Mouse (Mus musculus) hindbrain, embryonic 14.5 days (tissue): ENCODE measurements around the gene Serpina5. TPM values are rescaled to one million over a fixed set of nuclear protein-coding genes. Genes with fewer than 3 reads are reported as not detected.
A peak's percentile ranks its signal among the peaks of the same experiment; 100 is the strongest.

Source experiments
- ATAC-seq: fragments of 200-750 bp; cut with Nextera tagmentation; 2 replicates; pipeline ENCODE4 v1.8.0; 2017; ENCODE audit warnings: moderate number of reproducible peaks, mild to moderate bottlenecking, moderate TSS enrichment, moderate library complexity; ENCODE audit not compliant: low FRiP score
- DNase-seq: peaks from one replicate; pipeline ENCODE4 v3.0.0-alpha.2; 2015; ENCODE audit warnings: low spot score
- H3K27ac ChIP-seq: fragments of 300-500 bp; sonication (generic); 2 replicates; pipeline ENCODE4 v1.5.1; 2014; ENCODE audit warnings: mild to moderate bottlenecking, moderate library complexity
- H3K27me3 ChIP-seq: fragments of 300-500 bp; sonication (generic); 2 replicates; pipeline ENCODE4 v1.6.1; 2014; ENCODE audit warnings: mild to moderate bottlenecking, low read length, mixed read lengths; ENCODE audit not compliant: control insufficient read depth, insufficient read depth
- H3K36me3 ChIP-seq: fragments of 300-500 bp; sonication (generic); replicated peaks from 2 replicates; pipeline ENCODE4 v1.6.1; 2014; ENCODE audit not compliant: control insufficient read depth, insufficient read depth
- H3K4me1 ChIP-seq: fragments of 300-500 bp; sonication (generic); replicated peaks from 2 replicates; pipeline ENCODE4 v1.6.1; 2014; ENCODE audit warnings: antibody characterized with exemption, low read length, mixed read lengths; ENCODE audit not compliant: control insufficient read depth, insufficient read depth
- H3K4me2 ChIP-seq: fragments of 300-500 bp; sonication (generic); replicated peaks from 2 replicates; pipeline ENCODE4 v1.6.1; 2014; ENCODE audit warnings: mild to moderate bottlenecking, moderate library complexity
- H3K4me3 ChIP-seq: fragments of 300-500 bp; sonication (generic); replicated peaks from 2 replicates; pipeline ENCODE4 v1.5.1; 2014; ENCODE audit warnings: mild to moderate bottlenecking, low read length
- H3K9ac ChIP-seq: fragments of 300-500 bp; sonication (generic); 2 replicates; pipeline ENCODE4 v1.6.1; 2014
- H3K9me3 ChIP-seq: fragments of 300-500 bp; sonication (generic); 2 replicates; pipeline ENCODE4 v1.6.1; 2016; ENCODE audit warnings: low read length; ENCODE audit not compliant: control insufficient read depth
- WGBS: fragments of 180-500 bp; shearing (Covaris S2); extraction: QIAGEN DNeasy Blood & Tissue Kit; methylation state at CpG from one replicate; pipeline ENCODE4 v1.1.7; 2014; 5-methylcytosine and 5-hydroxymethylcytosine counted together
- polyA plus RNA-seq: library from polyadenylated mRNA; unstranded; fragments of >200 nt; fragmentation: Nextera tagmentation; extraction: Ambion mirVana; gene quantifications from 2 replicates; pipeline ENCODE4 v1.2.1, GENCODE M21; 2014

Gene Serpina5
- not detected in 2 replicates for polyA plus RNA-seq

DNA sequence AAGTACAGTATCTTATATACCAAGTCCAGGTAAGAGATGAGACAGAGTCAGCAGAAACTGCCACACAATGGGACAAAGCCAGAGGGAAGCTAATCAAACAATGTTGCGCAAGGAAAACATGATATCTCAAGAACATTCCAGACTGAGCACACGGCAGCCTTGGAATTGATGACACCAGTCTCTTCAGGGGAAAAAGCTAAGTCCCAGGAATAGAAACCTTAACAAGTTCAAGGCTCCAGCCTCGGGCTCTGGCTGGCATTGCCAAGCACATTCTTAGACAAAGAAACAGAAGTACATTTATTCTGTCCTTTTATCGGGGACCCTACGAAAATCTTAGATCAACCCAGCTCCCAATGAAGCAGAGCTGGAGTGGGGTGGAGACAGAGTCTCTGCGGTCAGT, at the start of gene Serpina5:
Serpina5 (plus strand) TSS at position 346 of the 400 bp plus-strand sequence.
- H3K36me3 ChIP-seq, result no peaks in the 10 kb centered on the region
- no peaks in the 10 kb centered on the region for H3K9me3 ChIP-seq
- no peak within 1 kb of the TSS for H3K4me3 ChIP-seq
- WGBS, result 90% methylated on average over 6 of the region's 6 CpGs
- H3K4me1 ChIP-seq, result no peaks in the 10 kb centered on the region
- no peak for ATAC-seq
- H3K9ac ChIP-seq, result no peak within 1 kb of the TSS
- H3K27me3 ChIP-seq, result no peaks in the 10 kb centered on the region
- no peak within 1 kb of the TSS for H3K27ac ChIP-seq
- H3K4me2 ChIP-seq, result no peak within 1 kb of the TSS
- DNase-seq, result no peak

DNA sequence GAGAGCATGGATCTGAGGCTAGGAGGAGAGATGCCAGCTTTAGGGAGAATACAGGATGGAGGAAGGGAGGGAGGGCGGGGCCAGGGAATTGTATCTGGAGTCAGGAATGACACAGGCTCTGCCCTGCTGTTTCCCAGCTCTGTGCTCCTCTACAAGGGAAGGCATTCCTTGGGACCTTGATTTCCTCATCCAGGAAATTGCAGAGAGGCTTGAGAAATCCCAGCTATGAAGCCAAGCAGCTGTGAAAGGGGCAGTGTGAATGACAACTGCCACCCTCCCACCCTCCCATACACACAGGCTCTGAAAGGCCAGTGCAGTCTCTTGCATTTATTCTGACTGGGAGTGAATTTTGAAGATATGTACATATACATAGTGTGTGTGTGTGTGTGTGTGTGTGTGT, 46.9 kb upstream of the Serpina5 start:
- H3K4me3 ChIP-seq, result no peak overlapping the region
- DNase-seq, result no peak
- no peaks in the 10 kb centered on the region for H3K36me3 ChIP-seq
- no peak overlapping the region for H3K4me2 ChIP-seq
- ATAC-seq, result no peak
- H3K9me3 ChIP-seq, result no peaks in the 10 kb centered on the region
- no peaks in the 10 kb centered on the region for H3K4me1 ChIP-seq
- no peaks in the 10 kb centered on the region for H3K27me3 ChIP-seq
- 100% methylated on average over 1 of the region's 1 CpGs for WGBS
- no peak overlapping the region for H3K27ac ChIP-seq
- no peak overlapping the region for H3K9ac ChIP-seq

- Histone ChIP-seq H3K9ac (no peak overlapping the region), H3K4me3 (no peak overlapping the region), H3K27ac (no peak overlapping the region), H3K4me1 (no peaks in the 10 kb centered on the region), H3K27me3 (no peaks in the 10 kb centered on the region), H3K4me2 (no peak overlapping the region), H3K9me3 (no peaks in the 10 kb centered on the region), H3K36me3 (no peaks in the 10 kb centered on the region)
- DNase-seq (no peak), ATAC-seq (no peak)
- WGBS, result 80% methylated on average over 8 of the region's 8 CpGs
Observed at GRCm38 (mm10) chr12:104055755-104056154, 45.2 kb upstream of the Serpina5 start.

DNA sequence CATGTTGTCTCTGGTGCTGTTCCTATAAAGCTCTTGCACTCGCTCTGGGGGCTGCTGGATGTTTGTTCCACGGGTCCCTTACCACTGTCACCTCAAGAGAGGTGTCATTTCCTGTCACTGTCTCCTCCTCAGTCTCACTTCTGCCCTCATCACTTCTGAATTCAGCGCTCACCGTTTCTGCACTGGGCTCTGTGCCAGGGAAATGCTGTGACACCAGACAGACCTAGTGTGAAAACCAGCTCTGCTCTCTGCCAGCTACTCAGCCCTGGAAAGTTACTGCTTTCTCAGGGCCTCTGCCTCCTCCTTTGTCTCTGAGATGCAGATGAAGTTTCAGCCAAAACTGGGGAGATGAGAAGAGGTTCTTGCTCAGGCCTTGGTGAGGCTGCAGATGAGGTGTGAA, 43.9 kb upstream of the Serpina5 start:
- H3K4me3 ChIP-seq, result no peak overlapping the region
- DNase-seq, result no peak
- H3K27me3 ChIP-seq, result no peaks in the 10 kb centered on the region
- WGBS, result 53% methylated on average over 4 of the region's 4 CpGs
- no peaks in the 10 kb centered on the region for H3K9me3 ChIP-seq
- no peaks in the 10 kb centered on the region for H3K36me3 ChIP-seq
- no peak overlapping the region for H3K9ac ChIP-seq
- ATAC-seq, result no peak
- no peaks in the 10 kb centered on the region for H3K4me1 ChIP-seq
- H3K27ac ChIP-seq, result no peak overlapping the region
- H3K4me2 ChIP-seq, result no peak overlapping the region

DNA sequence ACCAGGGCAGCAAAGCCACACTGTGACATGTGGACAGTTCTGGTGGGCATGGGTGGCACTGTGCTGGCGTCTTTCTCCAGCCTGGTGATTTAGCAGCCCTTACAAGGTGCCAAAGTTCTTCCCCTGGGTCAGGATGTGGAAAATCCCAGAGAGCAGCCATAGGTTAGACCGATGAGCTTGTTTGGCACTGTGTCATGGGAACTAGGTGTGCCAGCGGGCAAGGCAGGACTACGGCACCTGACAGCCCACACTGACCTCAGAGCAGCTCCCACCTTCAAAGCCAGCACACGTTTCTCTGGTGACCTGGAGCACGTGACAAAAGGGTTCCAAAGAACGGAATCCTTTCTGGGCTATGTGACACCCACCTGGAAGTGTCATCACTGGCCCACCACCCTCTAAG, 43.4 kb upstream of the Serpina5 start:
- Histone ChIP-seq H3K27ac (no peak overlapping the region), H3K4me2 (no peak overlapping the region), H3K4me1 (no peaks in the 10 kb centered on the region), H3K9me3 (no peaks in the 10 kb centered on the region), H3K36me3 (no peaks in the 10 kb centered on the region), H3K27me3 (no peaks in the 10 kb centered on the region), H3K9ac (no peak overlapping the region), H3K4me3 (no peak overlapping the region)
- ATAC-seq, result no peak
- DNase-seq, result no peak
- WGBS, result 88% methylated on average over 7 of the region's 7 CpGs

- DNase-seq (no peak), ATAC-seq (no peak)
- no peaks in the 10 kb centered on the region for H3K27me3 ChIP-seq
- H3K4me1 ChIP-seq, result no peaks in the 10 kb centered on the region
- 82% methylated on average over 6 of the region's 6 CpGs for WGBS
- H3K9ac ChIP-seq, result no peak overlapping the region
- H3K9me3 ChIP-seq, result no peaks in the 10 kb centered on the region
- no peak overlapping the region for H3K27ac ChIP-seq
- no peak overlapping the region for H3K4me2 ChIP-seq
- no peaks in the 10 kb centered on the region for H3K36me3 ChIP-seq
- H3K4me3 ChIP-seq, result no peak overlapping the region
Observed at GRCm38 (mm10) chr12:104060126-104060525, 40.8 kb upstream of the Serpina5 start.

DNA sequence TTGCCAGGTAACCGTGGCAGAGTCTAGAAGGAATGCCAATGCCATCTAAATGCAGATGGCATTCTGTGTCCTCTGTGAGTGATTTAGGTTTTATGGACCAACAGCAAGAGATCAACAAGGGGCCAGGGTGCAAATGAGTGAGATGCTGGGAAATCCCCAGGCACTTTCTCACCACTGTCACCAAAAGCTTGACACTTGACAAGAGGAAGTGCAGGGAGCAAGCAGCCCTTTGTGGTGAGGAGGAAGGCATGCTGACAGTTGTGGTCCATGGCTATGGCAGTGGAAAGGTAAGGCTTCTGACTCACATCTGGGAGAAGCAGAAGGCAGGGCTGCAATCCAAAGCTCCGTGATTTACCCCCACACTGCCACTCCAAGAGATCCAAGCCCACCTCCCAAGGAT, 39.1 kb upstream of the Serpina5 start:
- Histone ChIP-seq H3K27me3 (no peaks in the 10 kb centered on the region), H3K9me3 (no peaks in the 10 kb centered on the region), H3K36me3 (no peaks in the 10 kb centered on the region), H3K4me3 (no peak overlapping the region), H3K9ac (no peak overlapping the region), H3K4me1 (no peaks in the 10 kb centered on the region), H3K4me2 (no peak overlapping the region), H3K27ac (no peak overlapping the region)
- ATAC-seq (no peak), DNase-seq (no peak)
- WGBS, result 61% methylated on average over 2 of the region's 2 CpGs

DNA sequence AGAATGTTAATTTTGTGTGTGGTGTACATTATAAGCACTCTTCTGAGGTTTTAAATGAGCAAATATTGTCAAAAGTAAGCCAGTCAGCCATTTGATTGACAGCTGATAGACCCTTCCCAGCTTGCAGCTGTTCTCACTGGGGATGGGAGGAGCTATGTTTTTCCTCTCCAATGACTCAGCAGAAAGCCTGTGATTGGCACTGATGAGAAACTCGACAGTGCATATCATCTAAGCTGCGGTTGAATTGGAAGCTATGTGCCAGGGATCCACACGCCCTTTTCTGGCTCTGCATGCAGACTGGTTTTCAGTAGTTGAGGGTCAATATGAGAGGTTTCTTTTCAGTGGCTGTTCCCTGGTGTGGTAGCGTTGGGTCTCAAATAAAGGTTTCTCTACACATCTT, 36.4 kb upstream of the Serpina5 start:
- WGBS, result 54% methylated on average over 4 of the region's 4 CpGs
- Histone ChIP-seq H3K4me1 (no peaks in the 10 kb centered on the region), H3K4me2 (no peak overlapping the region), H3K36me3 (no peaks in the 10 kb centered on the region), H3K9me3 (no peaks in the 10 kb centered on the region), H3K9ac (no peak overlapping the region), H3K4me3 (no peak overlapping the region), H3K27ac (no peak overlapping the region), H3K27me3 (no peaks in the 10 kb centered on the region)
- ATAC-seq (no peak), DNase-seq (no peak)

DNA sequence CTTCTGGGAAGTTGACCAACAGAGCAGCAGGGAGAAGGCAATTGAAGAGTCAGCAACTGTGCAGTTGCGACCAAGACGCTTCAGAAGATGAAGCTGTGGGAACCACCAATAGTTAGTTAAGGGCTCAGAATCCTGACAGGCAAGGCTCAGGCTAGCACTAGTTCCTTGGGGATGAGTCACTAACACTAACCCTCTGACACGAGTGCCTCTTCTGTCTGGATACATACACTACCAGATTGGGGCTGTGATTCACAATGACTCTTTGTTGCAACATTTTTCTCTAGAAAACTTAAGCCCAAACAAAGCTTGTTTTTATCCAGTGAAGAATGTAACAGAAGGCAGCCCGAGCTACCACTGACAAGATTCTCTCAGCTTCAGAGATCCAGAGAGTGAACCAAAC, 35.9 kb upstream of the Serpina5 start:
- H3K9ac ChIP-seq, result no peak overlapping the region
- H3K36me3 ChIP-seq, result no peaks in the 10 kb centered on the region
- no peaks in the 10 kb centered on the region for H3K9me3 ChIP-seq
- H3K27ac ChIP-seq, result no peak overlapping the region
- no peak for ATAC-seq
- no peak overlapping the region for H3K4me3 ChIP-seq
- H3K4me1 ChIP-seq, result no peaks in the 10 kb centered on the region
- H3K4me2 ChIP-seq, result no peak overlapping the region
- DNase-seq, result no peak
- no peaks in the 10 kb centered on the region for H3K27me3 ChIP-seq
- 81% methylated on average over 4 of the region's 4 CpGs for WGBS

DNA sequence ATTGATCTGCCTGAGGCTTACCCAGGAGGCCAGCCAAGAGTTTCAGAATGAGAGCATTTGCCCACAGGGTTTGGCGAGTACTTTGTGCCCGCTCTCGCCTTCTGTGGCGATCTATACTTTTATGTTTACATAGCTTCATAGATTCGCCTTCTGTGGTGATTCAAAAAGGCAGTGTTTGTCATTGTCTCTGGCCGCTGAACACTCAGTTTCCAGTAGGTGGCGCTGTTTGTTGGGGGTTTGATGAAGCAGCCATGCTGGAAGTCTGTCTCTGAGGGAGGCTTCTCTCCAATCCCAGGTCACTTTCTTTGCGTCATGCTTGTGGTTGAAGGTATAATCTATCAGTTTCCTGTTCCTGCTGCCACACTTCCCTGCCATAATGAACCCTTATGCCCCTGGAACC, 34.7 kb upstream of the Serpina5 start:
- H3K36me3 ChIP-seq, result no peaks in the 10 kb centered on the region

More for the DNA sequence above, 34.7 kb upstream of the Serpina5 start:
- Histone ChIP-seq H3K27ac (no peak overlapping the region), H3K27me3 (no peaks in the 10 kb centered on the region), H3K4me1 (no peaks in the 10 kb centered on the region), H3K9ac (no peak overlapping the region), H3K4me3 (no peak overlapping the region), H3K9me3 (no peaks in the 10 kb centered on the region), H3K4me2 (no peak overlapping the region)
- no peak for ATAC-seq
- 26% methylated on average over 8 of the region's 8 CpGs for WGBS
- peak; percentile 76 for DNase-seq
